In genomic region chr4:3230908-3231684, GRCm38 (mm10) we compare ENCODE assay signal across 9 mouse cellular contexts. TPM values are rescaled to one million over a fixed set of nuclear protein-coding genes. Genes with fewer than 3 reads are reported as not detected.
DNase-seq lines count a peak whose midpoint lies in the region; ATAC-seq and TF ChIP-seq lines count a peak whose summit lies in the region.
"Had no signal": no experiment of that assay in that cellular context is flagged by ENCODE, and none has a peak within 500 bp of the region (broad histone marks: within the 10 kb centered on the region; RNA-seq: fewer than 3 reads in every experiment).

No protein-coding gene starts in this region.

- no peak overlapping the region for H3K9ac ChIP-seq in embryonic facial prominence, embryonic 12.5 days
- H3K9ac ChIP-seq in heart, embryonic 12.5 days, result no peak overlapping the region
- peak overlapping the region; percentile 34 for H3K9ac ChIP-seq in lung, embryonic 16.5 days (ENCODE audit: low read length)

- no peak for TF ChIP-seq CTCF in G1E (IDR thresholded peaks at IDR 0.05; ENCODE audit: low read depth, low read length)

- intact Hi-C loops in left cerebral cortex, postnatal 36 days (cut with DNase I), result loop anchor here (5.0 kb wide), 1 partner anchor 126 kb away; no protein-coding TSS in a partner anchor

- no peaks in the 10 kb centered on the region; the same call in 1 of the 2 replicates for H3K27me3 ChIP-seq in G1E (ENCODE audit: insufficient read depth, low read length)
- peaks cover 7% of the 10 kb centered on the region; the same call in 1 of the 2 replicates for H3K27me3 ChIP-seq in embryonic facial prominence, embryonic 12.5 days
- H3K27me3 ChIP-seq in heart, embryonic 12.5 days (replicated peaks), result 0 out of 2 replicates have a peak, but pooled peaks cover 4% of the 10 kb centered on the region
- no peaks in the 10 kb centered on the region for H3K27me3 ChIP-seq in lung, embryonic 16.5 days (ENCODE audit: control insufficient read depth, insufficient read depth, low read depth, low read length)

- H3K9me3 ChIP-seq in G1E (replicated peaks), result peaks cover 11% of the 10 kb centered on the region
- H3K9me3 ChIP-seq in embryonic facial prominence, embryonic 12.5 days, result peaks cover 25% of the 10 kb centered on the region
- H3K9me3 ChIP-seq in heart, embryonic 12.5 days (replicated peaks), result peaks cover 28% of the 10 kb centered on the region
- H3K9me3 ChIP-seq in lung, embryonic 16.5 days (ENCODE audit: control insufficient read depth, low read length), result peaks cover 7% of the 10 kb centered on the region; the same call in 1 of the 2 replicates

- peak; percentile 35 for DNase-seq in G1E (ENCODE audit: low spot score)
- peak; percentile 44 for DNase-seq in kidney, adult 9 months
- peak; percentile 78 for DNase-seq in ovary, postnatal 36 days (ENCODE audit: low spot score)
- no peak for DNase-seq in T-cell, adult 2 months (ENCODE audit: low spot score)
- DNase-seq in left cerebral cortex, postnatal 36 days (ENCODE audit: low spot score in 2 of 2), result no peak

- H3K4me2 ChIP-seq in embryonic facial prominence, embryonic 12.5 days (replicated peaks), result peak overlapping the region; percentile 56
- peak overlapping the region; percentile 82 for H3K4me2 ChIP-seq in heart, embryonic 12.5 days
- H3K4me2 ChIP-seq in lung, embryonic 16.5 days (ENCODE audit: low read depth, low read length), result peak overlapping the region; percentile 60

- no peak overlapping the region for H3K27ac ChIP-seq in embryonic facial prominence, embryonic 12.5 days
- no peak overlapping the region for H3K27ac ChIP-seq in heart, embryonic 12.5 days (ENCODE audit: poor library complexity, severe bottlenecking)
- H3K27ac ChIP-seq in lung, embryonic 16.5 days (ENCODE audit: low read length), result no peak overlapping the region

- no peaks in the 10 kb centered on the region for H3K36me3 ChIP-seq in G1E (replicated peaks)
- H3K36me3 ChIP-seq in embryonic facial prominence, embryonic 12.5 days, result no peaks in the 10 kb centered on the region
- H3K36me3 ChIP-seq in heart, embryonic 12.5 days, result no peaks in the 10 kb centered on the region
- H3K36me3 ChIP-seq in lung, embryonic 16.5 days (ENCODE audit: control insufficient read depth, insufficient read depth, low read length), result no peaks in the 10 kb centered on the region

- peaks cover 26% of the 10 kb centered on the region for H3K4me1 ChIP-seq in G1E (ENCODE audit: insufficient read depth, low read depth, low read length)
- no peaks in the 10 kb centered on the region for H3K4me1 ChIP-seq in embryonic facial prominence, embryonic 12.5 days
- H3K4me1 ChIP-seq in heart, embryonic 12.5 days (replicated peaks), result no peaks in the 10 kb centered on the region
- H3K4me1 ChIP-seq in lung, embryonic 16.5 days (replicated peaks; ENCODE audit: control insufficient read depth, insufficient read depth, low read length), result no peaks in the 10 kb centered on the region

- 6% methylated on average over 30 of the region's 48 CpGs for WGBS in embryonic facial prominence, embryonic 12.5 days
- 7% methylated on average over 29 of the region's 48 CpGs for WGBS in heart, embryonic 12.5 days
- 7% methylated on average over 23 of the region's 48 CpGs for WGBS in lung, embryonic 16.5 days

- peak; percentile 28; the same call in 1 of the 2 replicates for ATAC-seq in G1E (ENCODE audit: extremely low read depth, insufficient number of reproducible peaks, low FRiP score, poor library complexity, severe bottlenecking)
- ATAC-seq in embryonic facial prominence, embryonic 12.5 days (ENCODE audit: insufficient number of reproducible peaks, insufficient read depth, low FRiP score, low TSS enrichment), result no peak
- no peak for ATAC-seq in heart, embryonic 12.5 days (ENCODE audit: insufficient number of reproducible peaks, low FRiP score)
- peak; percentile 59 for ATAC-seq in lung, embryonic 16.5 days (ENCODE audit: low read depth)

- H3K4me3 ChIP-seq in G1E (ENCODE audit: low read depth, low read length), result peak overlapping the region; percentile 72
- peak overlapping the region; percentile 30 for H3K4me3 ChIP-seq in embryonic facial prominence, embryonic 12.5 days
- peak overlapping the region; percentile 45 for H3K4me3 ChIP-seq in heart, embryonic 12.5 days
- H3K4me3 ChIP-seq in lung, embryonic 16.5 days (ENCODE audit: low read length), result peak overlapping the region; percentile 45

RNA-seq across cellular contexts. Expression of gene Vmn1r3, which starts 45.9 kb away (rescaled TPM):
- not detected in 2 replicates for total RNA-seq in G1E (2014; fragmentation: Nextera tagmentation)
- total RNA-seq in G1E (2017), result not detected in 2 replicates
- polyA plus RNA-seq in G1E (2012), result not detected in 2 replicates
- polyA plus RNA-seq in embryonic facial prominence, embryonic 12.5 days (2016; fragmentation: Nextera tagmentation; extraction: Ambion mirVana), result not detected in 2 replicates
- not detected in 2 replicates for polyA plus RNA-seq in heart, embryonic 12.5 days (2016; fragmentation: Nextera tagmentation; extraction: Ambion mirVana)
- not detected in 2 replicates for polyA plus RNA-seq in lung, embryonic 16.5 days (2015; fragmentation: Nextera tagmentation; extraction: Ambion mirVana)
- not detected for total RNA-seq in left cerebral cortex, postnatal 36 days (2021)
- total RNA-seq: neutrophil, adult 5-6 weeks had no signal

Comparison
In these comparisons a context has a peak if more than half of its experiments do, and no peak if none do; other contexts are left out.
1. ATAC-seq: peak in G1E (single experiment) and lung, embryonic 16.5 days (single experiment); none in embryonic facial prominence, embryonic 12.5 days (single experiment) and heart, embryonic 12.5 days (single experiment).
2. DNase-seq: peak in G1E (single experiment), kidney, adult 9 months (single experiment) and ovary, postnatal 36 days (single experiment); none in T-cell, adult 2 months (single experiment) and left cerebral cortex, postnatal 36 days (0 of 2).
3. Peak in every context shown above with its lines, with median percentiles within 50 percentile points of each other: H3K4me3 ChIP-seq and H3K4me2 ChIP-seq.